Mouse (Mus musculus) activated CD4-positive, CD25-positive, alpha-beta regulatory T cell, adult 9 weeks (primary cell): ENCODE results near the gene Aurkc. TPM values are rescaled to one million over a fixed set of nuclear protein-coding genes. Genes with fewer than 3 reads are reported as not detected.

Experiments
- polyA plus RNA-seq: library from polyadenylated mRNA; unstranded; fragments of 100-300 nt; shearing (Covaris generic); gene quantifications from one replicate; pipeline ENCODE4 v1.2.1, GENCODE M21; 2017

Aurkc gene
- not detected for polyA plus RNA-seq

GRCm38 (mm10) chr7:6995251-6995650, at the start of gene Aurkc:
Gene Aurkc, plus strand, starts transcription at chr7:6995300.

Other genes with a start within 250 kb of the Aurkc start
- gene Zfp954, start 126.2 kb downstream of the Aurkc start, polyA plus RNA-seq: 35.7 TPM
- gene Zfp773, start 141.5 kb downstream of the Aurkc start, polyA plus RNA-seq: 14.2 TPM
- 3.5 TPM for gene Zfp418, start 176.0 kb downstream of the Aurkc start, polyA plus RNA-seq
- 4.7 TPM for gene Zfp772, start 214.7 kb downstream of the Aurkc start, polyA plus RNA-seq